Mouse (Mus musculus) cerebellum, adult (tissue): ENCODE results near the gene Tnni3k.

ENCODE experiments used
- ATAC-seq: cut with Nextera tagmentation; 2 replicates; pipeline ENCODE4 v1.9.2; 2017; ENCODE audit warnings: mild to moderate bottlenecking, moderate library complexity, mixed read lengths; ENCODE audit not compliant: insufficient number of reproducible peaks, low FRiP score, low TSS enrichment

The Tnni3k gene

DNA sequence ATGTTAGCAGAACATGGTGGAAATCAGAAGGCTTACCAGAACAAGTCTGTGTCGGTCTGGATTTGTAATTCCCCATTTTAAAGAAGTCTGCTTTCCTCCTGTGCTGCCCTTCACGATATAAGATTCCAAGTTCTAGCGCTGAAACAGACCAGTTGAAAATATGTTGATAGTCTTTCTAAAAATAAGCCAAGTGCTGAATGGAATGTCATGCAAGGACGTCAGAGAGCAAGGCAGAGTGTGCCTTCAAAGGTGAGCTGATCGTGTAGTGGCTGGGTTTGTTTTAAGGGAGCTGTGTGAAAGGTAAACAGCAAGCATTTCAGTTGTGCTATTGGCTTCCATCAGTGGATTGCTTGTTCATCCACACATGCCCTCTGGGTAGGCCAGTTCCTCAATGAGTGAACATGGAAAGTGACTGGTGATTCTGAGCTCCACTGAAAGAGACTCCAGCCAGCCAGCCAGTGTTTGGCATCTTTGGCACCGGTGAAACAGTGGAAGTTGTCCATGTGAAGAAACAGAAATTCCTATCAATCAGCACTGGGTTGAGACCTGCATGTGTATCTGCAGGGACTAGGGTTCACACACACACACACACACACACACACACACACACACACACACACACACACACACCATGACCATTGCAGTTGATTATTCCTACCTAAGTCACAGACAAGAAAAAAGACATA is at the start of gene Tnni3k:
Tnni3k (minus strand) TSS at position 177 of the 686 bp plus-strand sequence.
- no peak for ATAC-seq

DNA sequence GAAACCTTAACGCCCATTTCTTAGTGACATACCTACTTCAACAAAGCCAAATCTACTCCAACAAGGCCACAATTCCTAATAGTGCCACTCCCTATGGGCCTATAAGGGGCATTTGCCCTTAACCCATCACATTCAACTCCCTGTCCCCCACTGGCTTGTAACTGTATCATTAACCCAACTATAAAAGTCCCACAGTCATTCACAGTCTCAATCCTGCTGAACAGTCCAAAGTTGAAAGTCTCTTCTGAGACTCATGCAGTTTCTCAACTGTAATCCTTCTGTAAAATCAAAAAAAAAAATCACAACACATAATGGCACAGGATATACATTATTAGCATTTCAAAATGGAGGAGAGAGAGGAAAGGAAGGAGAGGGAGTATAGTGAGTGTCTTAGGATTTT is 44.1 kb upstream of the Tnni3k start:
- ATAC-seq, result no peak

GRCm38 (mm10) chr3:155093116-155093956 is 38.1 kb upstream of the Tnni3k start, which contains the start of the genes Fpgt and Lrriq3:
TSS of gene Fpgt (minus strand) at chr3:155093403.
TSS of gene Lrriq3 (plus strand) at chr3:155093434.
- ATAC-seq, result peak; percentile 96

- no peak for ATAC-seq
Observed at GRCm38 (mm10) chr3:155092081-155092480, 36.9 kb upstream of the Tnni3k start.

DNA sequence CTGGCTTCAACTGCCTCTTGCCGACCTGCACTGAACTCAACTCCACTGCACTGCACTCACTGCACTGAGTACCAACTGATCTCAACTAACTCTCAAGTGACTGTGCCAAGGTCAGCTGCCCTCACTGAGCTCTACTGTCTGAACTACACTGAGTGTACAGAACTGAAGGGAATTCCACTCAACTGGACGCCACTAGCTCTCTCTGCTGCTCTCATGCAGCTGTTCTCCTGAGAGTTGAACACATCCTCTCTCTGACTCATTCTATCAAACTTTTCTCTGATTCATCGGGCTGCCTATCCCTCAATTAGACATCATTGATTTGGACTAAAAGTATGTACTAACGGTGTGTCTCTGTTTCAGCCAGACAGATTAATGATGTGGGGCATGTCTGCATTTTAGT is 22.7 kb upstream of the Tnni3k start:
- no peak for ATAC-seq

- no peak for ATAC-seq
Observed at GRCm38 (mm10) chr3:155059449-155059822, 4.2 kb upstream of the Tnni3k start.

- no peak for ATAC-seq
Observed at GRCm38 (mm10) chr3:155058800-155059448, 3.7 kb upstream of the Tnni3k start.

DNA sequence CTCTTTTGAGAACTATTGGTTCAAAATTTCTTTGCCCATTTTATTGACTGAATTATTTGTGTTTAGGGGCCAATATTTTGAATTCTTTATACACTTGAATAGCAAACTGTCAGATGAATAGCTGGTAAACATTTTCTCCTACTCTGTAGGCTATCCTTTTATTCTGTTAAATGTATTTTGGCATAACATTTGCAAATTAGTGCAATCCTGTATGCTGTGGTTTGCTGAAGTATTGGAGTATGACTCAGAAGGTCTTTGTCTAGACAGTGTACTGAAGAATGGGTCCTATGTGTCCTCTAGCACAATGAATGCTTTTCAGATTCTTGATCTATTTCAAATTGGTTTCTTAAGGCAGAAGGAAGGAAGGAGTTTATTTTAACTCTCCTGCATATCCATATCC is 2.4 kb upstream of the Tnni3k start:
- ATAC-seq, result no peak

- ATAC-seq, result no peak
Observed at GRCm38 (mm10) chr3:155056606-155057005, 1.4 kb upstream of the Tnni3k start.

DNA sequence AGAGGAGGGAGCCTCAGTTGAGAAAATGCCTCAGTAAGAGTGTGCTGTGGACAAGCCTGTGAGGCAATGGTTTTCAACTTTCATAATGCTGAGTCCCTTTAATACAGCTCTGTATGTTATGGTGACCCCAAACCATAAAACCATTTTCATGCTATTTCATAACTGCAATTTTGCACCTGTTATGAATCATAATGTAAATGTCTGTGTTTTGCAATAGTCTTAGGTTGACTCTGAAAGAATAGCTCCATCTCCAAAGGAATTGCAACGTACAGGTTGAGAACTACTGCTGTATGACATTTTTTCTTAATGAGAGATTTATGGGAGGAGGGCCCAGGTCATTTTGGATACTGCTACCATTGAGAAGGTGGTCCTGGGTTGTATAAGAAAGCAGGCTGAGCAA is 2.0 kb downstream of the Tnni3k start:
- no peak for ATAC-seq

- ATAC-seq, result no peak
Observed at GRCm38 (mm10) chr3:155052021-155052420, 3.2 kb downstream of the Tnni3k start.

DNA sequence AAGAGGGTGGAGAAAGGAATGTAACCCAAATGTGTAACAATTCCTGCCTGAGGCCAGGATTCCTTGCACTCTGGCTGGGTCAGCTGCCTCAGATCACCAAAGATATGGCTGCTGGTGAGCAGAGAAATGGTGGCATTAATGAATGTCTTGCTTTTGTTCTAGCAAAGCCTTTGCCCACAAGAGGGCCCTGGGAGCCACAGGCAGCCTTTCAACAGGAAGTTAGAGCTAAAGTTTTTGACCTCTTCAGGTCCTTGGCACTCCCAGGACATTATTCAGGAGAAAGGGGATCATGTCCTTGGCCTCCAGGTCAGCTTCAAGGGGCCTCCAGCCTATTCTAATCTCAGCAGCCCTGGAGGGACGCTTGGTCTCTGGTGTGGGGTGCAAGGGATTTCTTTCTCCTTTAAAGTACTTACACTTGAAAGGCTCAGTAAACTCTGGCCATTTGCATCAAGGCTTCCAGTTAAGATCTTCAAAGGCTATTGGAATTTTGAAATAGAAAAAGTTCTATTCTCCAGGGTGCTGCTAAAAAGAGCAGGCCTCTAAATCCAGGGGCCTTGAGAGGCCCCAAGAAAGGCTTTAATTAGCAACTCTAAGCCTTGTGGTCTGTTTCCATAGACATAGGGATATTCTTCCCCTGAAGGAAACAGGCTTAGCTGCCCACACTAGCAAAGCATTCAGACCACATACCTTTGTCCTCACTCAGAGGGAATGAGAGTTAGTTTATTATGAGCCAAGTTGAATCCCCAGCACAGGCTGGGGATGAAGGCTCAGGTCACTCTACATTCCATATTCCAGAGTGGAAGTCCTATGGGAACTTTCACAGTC is 16.0 kb downstream of the Tnni3k start:
- no peak for ATAC-seq

DNA sequence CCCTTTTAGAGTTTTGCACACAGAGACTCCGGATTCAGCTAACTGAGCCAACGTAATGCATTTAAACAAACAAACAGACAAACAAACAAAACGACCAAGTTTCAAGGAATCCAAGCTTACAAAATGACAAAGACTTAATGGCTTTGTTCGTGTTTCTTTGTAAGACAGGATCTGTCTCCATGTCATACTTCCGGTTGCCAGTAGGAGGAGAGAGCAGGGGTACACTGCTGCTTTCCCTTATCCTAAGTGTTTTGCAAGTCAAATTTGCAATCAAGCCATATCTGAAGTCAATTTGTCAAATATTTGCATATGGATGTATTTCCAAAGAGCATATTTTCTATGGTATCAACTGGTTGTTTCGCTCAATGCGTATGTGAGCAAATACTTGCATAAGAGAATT is 20.9 kb downstream of the Tnni3k start:
- no peak for ATAC-seq

- ATAC-seq, result no peak
Observed at GRCm38 (mm10) chr3:155030200-155030599, 25.0 kb downstream of the Tnni3k start.

GRCm38 (mm10) chr3:155002781-155003180 is 52.4 kb downstream of the Tnni3k start:
- no peak for ATAC-seq

- no peak for ATAC-seq
Observed at GRCm38 (mm10) chr3:155001056-155001455, 54.2 kb downstream of the Tnni3k start.

GRCm38 (mm10) chr3:154992678-154993077 is 62.5 kb downstream of the Tnni3k start:
- no peak for ATAC-seq

- no peak for ATAC-seq
Observed at GRCm38 (mm10) chr3:154979101-154979500, 76.1 kb downstream of the Tnni3k start.

DNA sequence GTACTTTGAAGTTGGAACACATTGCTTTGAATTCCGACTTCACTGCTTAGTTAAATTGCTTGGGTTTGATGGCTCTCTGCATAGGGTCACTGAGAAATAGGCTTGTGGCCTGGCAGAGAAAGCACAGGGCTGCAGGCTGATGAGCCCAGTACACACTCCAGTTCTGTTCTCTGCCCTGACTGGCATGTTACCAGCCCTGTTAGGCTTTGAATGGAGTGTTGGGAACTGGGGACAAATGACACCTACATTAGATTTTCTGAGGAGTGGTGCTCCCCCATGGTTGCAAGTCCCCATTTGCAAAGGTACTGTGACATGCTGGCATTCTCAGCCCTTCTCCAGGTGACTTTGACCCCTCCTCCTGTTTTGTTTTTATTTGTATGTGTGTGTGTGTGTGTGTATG is 83.6 kb downstream of the Tnni3k start:
- no peak for ATAC-seq

- no peak for ATAC-seq
Observed at GRCm38 (mm10) chr3:154970981-154971380, 84.2 kb downstream of the Tnni3k start.
